Mouse (Mus musculus): ENCODE results near the gene Enkur.
"Not testable (repeated sequence)": the region's sequence is repeated elsewhere in the genome, so short reads cannot be mapped to it uniquely, and the experiment has no call there.

Enkur gene

GRCm38 (mm10) chr2:21204912-21205830 lies at the start of gene Enkur, which contains the start of gene Thnsl1:
Gene Enkur (minus strand): TSS chr2:21205365.
Gene Thnsl1 (plus strand): TSS chr2:21205724.
- peak; percentile 98 for DNase-seq

DNA sequence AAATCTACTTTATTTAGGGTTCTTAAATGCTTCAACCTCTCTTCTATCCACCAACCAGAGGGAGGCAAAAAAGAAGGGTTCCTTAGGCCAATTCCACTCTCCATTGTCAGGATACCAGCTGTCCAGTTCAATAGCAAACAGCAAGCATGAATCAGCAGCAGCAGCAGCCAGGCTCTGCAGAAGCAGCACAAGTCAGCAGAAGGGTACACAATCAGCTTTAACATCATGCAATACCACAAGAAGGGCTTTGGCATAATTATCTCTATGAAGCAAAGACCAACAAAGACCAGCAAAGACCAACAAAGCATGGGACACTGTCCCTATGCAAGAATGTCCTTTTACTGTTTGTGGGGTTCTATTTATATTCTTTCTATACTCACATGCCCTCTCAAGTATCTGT lies 49.1 kb upstream of the Enkur start:
- no peak for DNase-seq

- no peak for DNase-seq
Measured at GRCm38 (mm10) chr2:21253644-21254043, 48.5 kb upstream of the Enkur start.

- DNase-seq, result no peak
Measured at GRCm38 (mm10) chr2:21245477-21246102, 40.4 kb upstream of the Enkur start.

DNA sequence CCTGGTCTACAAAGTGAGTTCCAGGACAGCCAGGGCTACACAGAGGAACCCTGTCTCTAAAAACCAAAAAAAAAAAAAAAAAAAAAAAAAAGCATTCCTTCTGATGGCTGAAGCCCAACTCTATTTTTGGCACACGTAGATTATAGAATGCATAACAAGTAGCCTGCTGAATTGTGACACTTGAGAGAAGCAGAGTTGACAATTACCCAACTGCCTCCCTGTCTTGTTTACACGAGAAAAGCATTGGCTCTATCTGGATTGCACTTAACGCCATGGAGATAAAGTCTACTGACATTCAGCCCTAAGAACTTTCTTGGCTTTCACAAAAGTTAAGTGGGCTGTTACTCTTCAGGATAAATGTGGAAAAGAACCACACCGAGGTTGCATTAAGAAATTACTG lies 39.8 kb upstream of the Enkur start:
- DNase-seq, result no peak

DNA sequence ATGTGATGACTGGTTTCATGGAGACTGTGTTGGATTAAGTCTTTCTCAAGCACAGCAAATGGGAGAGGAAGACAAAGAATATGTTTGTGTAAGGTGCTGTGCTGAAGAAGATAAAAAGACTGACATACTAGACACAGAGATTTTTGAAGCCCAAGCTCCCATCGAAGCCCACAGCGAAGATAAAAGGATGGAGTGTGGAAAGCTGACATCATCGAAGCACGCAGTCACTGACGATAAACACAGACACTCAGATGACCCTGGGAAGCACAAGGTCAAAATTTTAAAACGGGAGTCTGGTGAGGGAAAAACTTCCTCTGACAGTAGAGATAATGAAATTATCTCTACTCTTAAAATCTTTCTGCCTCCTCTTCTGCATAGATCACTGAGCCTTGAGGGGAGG lies 38.9 kb upstream of the Enkur start:
- DNase-seq, result not testable (repeated sequence)

GRCm38 (mm10) chr2:21236846-21237245 lies 31.7 kb upstream of the Enkur start:
- peak; percentile 2 for DNase-seq

DNA sequence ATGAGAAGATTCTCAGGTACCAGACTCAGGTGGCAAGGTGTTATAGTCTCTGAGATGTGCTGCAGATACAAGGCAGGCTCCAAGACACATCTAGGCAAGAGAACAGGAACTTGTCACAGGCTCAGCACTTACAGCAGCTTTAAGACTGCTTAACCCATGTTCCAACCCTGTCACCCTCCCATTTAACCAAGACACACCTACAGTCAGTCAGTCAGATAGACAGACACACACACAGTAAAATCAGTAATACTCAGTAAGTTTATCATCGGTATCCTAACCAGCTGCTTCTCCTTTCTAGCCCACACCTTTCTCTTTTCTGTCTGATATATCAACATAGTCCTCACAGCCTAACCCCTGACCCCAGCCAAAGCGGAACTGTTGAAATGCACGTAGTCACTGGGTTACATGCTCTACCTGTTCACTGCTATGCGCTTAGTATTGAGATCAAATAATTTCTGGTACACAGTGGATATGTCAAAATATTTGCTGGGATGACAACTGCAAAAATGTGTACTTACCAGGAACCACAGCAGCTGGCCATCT lies 30.8 kb upstream of the Enkur start:
- DNase-seq, result no peak

- DNase-seq, result no peak
Measured at GRCm38 (mm10) chr2:21234871-21235648, 29.9 kb upstream of the Enkur start.

- no peak for DNase-seq
Measured at GRCm38 (mm10) chr2:21231147-21231546, 26.0 kb upstream of the Enkur start.

DNA sequence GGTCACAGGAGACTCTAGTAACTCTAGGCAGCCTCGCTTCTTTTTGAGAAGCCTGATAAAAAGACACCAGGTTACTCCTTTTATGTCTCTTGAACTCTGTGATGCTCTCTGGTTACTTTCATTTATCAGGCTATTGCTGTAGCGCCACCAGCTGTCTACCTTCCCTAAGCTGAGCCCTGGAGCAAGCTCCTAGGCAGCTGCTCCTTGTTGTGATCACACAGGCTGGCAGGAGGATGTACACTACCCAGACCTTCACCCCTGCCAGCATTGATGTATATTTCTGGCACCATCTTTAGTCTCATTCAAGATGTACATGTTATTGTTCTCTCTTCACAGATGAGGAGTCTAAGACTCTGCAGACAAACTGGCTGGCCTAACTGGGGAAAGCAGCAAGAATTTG lies 25.1 kb upstream of the Enkur start:
- no peak for DNase-seq

DNA sequence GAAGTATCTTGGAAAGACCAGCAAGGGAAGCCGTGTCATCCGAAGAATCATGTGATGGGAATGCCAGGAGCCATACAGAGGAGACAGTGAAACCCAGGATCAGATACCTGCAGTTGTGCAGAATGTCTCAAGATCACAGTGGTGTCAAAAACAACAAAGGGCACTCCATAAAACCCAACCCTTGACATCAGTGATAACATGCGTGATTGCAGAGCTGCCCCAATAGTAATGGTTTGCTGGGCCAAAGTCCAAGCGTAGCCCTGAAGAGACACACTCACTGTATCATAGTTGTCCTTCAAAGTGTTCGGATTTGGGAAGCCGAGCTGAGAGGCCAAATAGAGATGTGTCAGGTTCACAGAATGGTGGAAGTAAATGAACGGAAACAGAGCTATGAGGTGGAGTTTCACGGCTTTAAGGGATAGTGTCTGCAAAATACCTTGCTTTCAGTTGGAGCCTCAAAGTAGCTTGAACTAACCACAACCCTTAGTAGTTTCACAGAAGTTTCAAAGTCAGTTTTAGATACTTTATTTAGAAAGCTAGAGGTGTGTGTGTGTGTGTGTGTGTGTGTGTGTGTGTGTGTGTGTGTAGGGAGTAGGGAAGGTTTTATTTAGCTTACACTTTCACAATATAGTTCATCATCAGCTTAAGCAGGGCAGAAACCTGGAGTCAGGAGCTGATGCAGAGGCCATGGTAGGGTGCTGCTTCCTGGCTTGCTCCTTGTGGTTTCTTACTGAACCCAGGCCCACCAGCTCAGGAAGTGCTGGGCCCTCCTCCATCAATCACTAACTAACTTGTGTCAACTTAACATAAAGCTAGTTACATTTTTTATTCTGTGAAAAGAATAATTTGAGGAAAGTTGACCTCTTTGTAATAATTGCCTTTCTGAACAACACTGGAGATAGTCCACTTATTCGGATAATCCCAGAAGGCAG lies 17.6 kb upstream of the Enkur start:
- DNase-seq, result no peak

GRCm38 (mm10) chr2:21215284-21215683 lies 10.1 kb upstream of the Enkur start:
- DNase-seq, result no peak

- no peak for DNase-seq
Measured at GRCm38 (mm10) chr2:21214322-21214721, 9.2 kb upstream of the Enkur start.

DNA sequence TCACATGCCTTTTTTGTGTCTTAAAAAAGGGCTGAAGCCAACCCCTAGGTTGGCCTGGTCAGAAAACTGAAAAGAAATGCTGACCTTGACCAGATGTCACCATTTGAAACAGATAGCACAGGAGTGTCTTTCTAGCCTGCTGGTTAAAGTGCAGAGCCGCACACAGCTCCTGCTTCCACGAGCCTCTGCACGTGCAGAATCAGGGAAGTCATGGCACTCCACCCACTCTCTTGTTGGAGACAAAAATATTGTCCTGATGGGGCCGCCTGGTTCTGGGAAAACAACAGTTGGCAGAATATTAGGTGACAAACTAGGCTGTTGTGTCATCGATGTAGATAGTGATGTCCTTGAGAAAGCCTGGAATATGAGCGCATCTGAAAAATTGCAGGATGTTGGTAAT lies 6.2 kb upstream of the Enkur start:
- no peak for DNase-seq

DNA sequence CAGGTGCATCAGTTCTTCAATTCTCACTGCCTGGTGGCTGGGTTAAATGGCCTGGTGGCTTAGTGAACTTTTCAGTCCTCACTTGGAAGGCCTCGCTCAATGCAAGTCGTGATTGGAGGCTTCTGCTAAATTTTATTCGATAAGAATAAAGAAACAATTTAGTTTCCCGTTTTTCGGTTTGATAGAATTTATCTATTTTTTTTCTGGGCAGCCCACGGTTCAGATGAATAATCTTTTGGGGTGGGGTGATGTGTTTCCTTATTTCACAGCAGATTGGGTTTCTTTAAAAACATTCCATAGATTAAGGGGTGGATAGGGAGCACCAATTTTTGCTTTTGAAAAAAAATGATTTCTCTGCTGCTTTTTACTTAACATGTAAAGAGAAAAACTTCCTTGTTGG lies 1.1 kb upstream of the Enkur start:
- DNase-seq, result no peak

DNA sequence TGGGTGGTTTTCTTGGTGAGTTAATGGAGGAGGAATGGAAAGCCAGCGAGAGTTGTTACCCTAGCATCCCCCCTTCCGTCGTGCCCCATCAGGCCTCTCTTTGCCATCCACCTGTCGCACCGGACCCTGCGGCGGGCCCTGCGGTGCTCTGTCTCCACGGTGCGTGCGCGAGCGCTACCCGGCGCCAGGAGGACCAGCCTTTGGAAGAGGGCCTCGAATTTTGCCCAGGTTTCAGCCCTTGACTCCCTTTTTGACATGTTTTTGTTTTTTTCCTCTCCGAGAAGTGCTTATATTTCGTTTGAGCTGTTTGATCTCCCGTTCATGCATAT lies 630 bp upstream of the Enkur start:
- no peak for DNase-seq

DNA sequence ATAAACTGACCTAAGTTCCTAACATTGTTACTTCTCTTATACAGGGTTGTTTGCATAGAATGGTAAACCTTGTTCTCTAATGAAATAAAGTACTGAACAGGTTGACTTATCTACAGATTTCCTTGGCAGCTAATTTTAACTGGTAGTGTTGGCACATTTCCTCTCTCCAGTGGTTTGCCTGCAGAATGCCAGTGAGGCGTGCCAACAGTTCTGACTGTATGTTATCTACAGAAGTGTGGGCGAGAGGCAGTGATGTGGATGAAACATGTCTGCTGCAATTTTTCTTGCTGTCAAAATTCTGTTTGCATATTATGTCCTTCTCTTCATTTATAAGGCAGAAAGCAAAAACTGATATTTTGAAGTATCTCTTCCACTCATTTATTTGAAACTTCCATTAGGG lies 2.4 kb downstream of the Enkur start:
- DNase-seq, result no peak

GRCm38 (mm10) chr2:21199051-21199450 lies 6.1 kb downstream of the Enkur start:
- DNase-seq, result peak; percentile 78

- DNase-seq, result no peak
Measured at GRCm38 (mm10) chr2:21195233-21195632, 9.9 kb downstream of the Enkur start.

DNA sequence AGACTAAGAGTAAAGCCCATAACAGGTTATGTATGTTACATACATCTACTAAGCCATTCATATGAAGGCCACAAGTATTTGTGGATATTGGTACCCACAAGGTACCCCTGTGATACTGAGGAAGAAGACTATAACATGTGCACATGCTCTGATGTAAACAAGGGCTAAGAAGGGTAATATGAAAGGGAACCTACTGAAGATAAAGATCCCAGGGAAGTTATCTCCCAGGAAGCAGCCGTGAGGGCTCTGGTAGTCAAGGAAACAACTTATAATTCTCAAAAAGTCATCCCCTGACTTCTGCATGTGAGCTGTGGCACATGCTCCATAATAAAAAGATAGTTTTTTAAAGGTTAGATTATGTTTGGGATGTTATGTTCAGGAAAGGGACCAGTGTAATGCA lies 13.9 kb downstream of the Enkur start:
- DNase-seq, result no peak

- DNase-seq, result no peak
Measured at GRCm38 (mm10) chr2:21188610-21189009, 16.6 kb downstream of the Enkur start.
